Mouse (Mus musculus) kidney, embryonic 16.5 days (tissue): ENCODE results near the gene Wnt2. TPM values are rescaled to one million over a fixed set of nuclear protein-coding genes. Genes with fewer than 3 reads are reported as not detected.

Experiments
- ATAC-seq: fragments of 200-750 bp; cut with Nextera tagmentation; 2 replicates; pipeline ENCODE4 v1.8.0; 2017; ENCODE audit warnings: moderate TSS enrichment; ENCODE audit not compliant: low FRiP score, low TSS enrichment
- H3K27ac ChIP-seq: fragments of 300-500 bp; sonication (generic); 2 replicates; pipeline ENCODE4 v1.5.1; 2014; ENCODE audit warnings: low read length
- H3K27me3 ChIP-seq: fragments of 300-500 bp; sonication (generic); 2 replicates; pipeline ENCODE4 v1.6.1; 2014; ENCODE audit warnings: low read length, control low read depth, mixed read lengths; ENCODE audit not compliant: insufficient read depth
- H3K36me3 ChIP-seq: fragments of 300-500 bp; sonication (generic); 2 replicates; pipeline ENCODE4 v1.6.1; 2014; ENCODE audit warnings: low read length, control low read depth, mixed read lengths; ENCODE audit not compliant: insufficient read depth
- H3K4me1 ChIP-seq: fragments of 300-500 bp; sonication (generic); 2 replicates; pipeline ENCODE4 v1.6.1; 2014; ENCODE audit warnings: low read length, control low read depth, mixed read lengths; ENCODE audit not compliant: insufficient read depth
- H3K4me2 ChIP-seq: fragments of 300-500 bp; sonication (generic); replicated peaks from 2 replicates; pipeline ENCODE4 v1.6.1; 2014; ENCODE audit warnings: low read depth, low read length
- H3K4me3 ChIP-seq: fragments of 300-500 bp; sonication (generic); 2 replicates; pipeline ENCODE4 v1.5.1; 2014; ENCODE audit warnings: mild to moderate bottlenecking, low read length
- H3K9ac ChIP-seq: fragments of 300-500 bp; sonication (generic); replicated peaks from 2 replicates; pipeline ENCODE4 v1.6.1; 2014; ENCODE audit warnings: low read length
- H3K9me3 ChIP-seq: fragments of 300-500 bp; sonication (generic); 2 replicates; pipeline ENCODE4 v1.6.1; 2016; ENCODE audit warnings: low read length, control low read depth
- WGBS: fragments of 180-500 bp; shearing (Covaris S2); extraction: QIAGEN DNeasy Blood & Tissue Kit; methylation state at CpG from one replicate; pipeline ENCODE4 v1.1.7; 2014; 5-methylcytosine and 5-hydroxymethylcytosine counted together
- polyA plus RNA-seq: library from polyadenylated mRNA; unstranded; fragments of >200 nt; fragmentation: Nextera tagmentation; extraction: Ambion mirVana; gene quantifications from 2 replicates; pipeline ENCODE4 v1.2.1, GENCODE M21; 2015

Gene Wnt2
- polyA plus RNA-seq, 1 experiment from 2014 or later = 3.8 TPM

GRCm38 (mm10) chr6:17979361-17979760, 51.0 kb downstream of the Wnt2 start:
- H3K9me3 ChIP-seq = no peaks in the 10 kb centered on the region
- 81% methylated on average over 1 of the region's 1 CpGs for WGBS
- H3K27ac ChIP-seq = no peak overlapping the region
- H3K27me3 ChIP-seq = no peaks in the 10 kb centered on the region
- no peak for ATAC-seq
- H3K4me2 ChIP-seq = no peak overlapping the region
- no peak overlapping the region for H3K4me3 ChIP-seq
- H3K36me3 ChIP-seq = no peaks in the 10 kb centered on the region
- H3K4me1 ChIP-seq = no peaks in the 10 kb centered on the region
- no peak overlapping the region for H3K9ac ChIP-seq

GRCm38 (mm10) chr6:17978881-17979280, 51.5 kb downstream of the Wnt2 start:
- no peak for ATAC-seq
- WGBS = 80% methylated on average over 3 of the region's 3 CpGs

GRCm38 (mm10) chr6:17978324-17978723, 52.1 kb downstream of the Wnt2 start:
- no peak for ATAC-seq
- Histone ChIP-seq H3K27me3 (no peaks in the 10 kb centered on the region), H3K36me3 (no peaks in the 10 kb centered on the region), H3K4me1 (no peaks in the 10 kb centered on the region), H3K9ac (no peak overlapping the region), H3K4me3 (no peak overlapping the region), H3K27ac (no peak overlapping the region), H3K9me3 (no peaks in the 10 kb centered on the region), H3K4me2 (no peak overlapping the region)
- WGBS = 85% methylated on average over 5 of the region's 5 CpGs

More at GRCm38 (mm10) chr6:17978881-17979280, 51.5 kb downstream of the Wnt2 start:
- H3K27me3 ChIP-seq = no peaks in the 10 kb centered on the region
- no peak overlapping the region for H3K9ac ChIP-seq
- no peak overlapping the region for H3K4me3 ChIP-seq
- H3K9me3 ChIP-seq = no peaks in the 10 kb centered on the region
- H3K27ac ChIP-seq = no peak overlapping the region
- H3K36me3 ChIP-seq = no peaks in the 10 kb centered on the region
- H3K4me1 ChIP-seq = no peaks in the 10 kb centered on the region
- H3K4me2 ChIP-seq = no peak overlapping the region

GRCm38 (mm10) chr6:17977165-17977564, 53.2 kb downstream of the Wnt2 start:
- Histone ChIP-seq H3K27me3 (no peaks in the 10 kb centered on the region), H3K36me3 (no peaks in the 10 kb centered on the region), H3K4me2 (no peak overlapping the region), H3K9ac (no peak overlapping the region), H3K4me1 (no peaks in the 10 kb centered on the region), H3K4me3 (no peak overlapping the region), H3K9me3 (no peaks in the 10 kb centered on the region), H3K27ac (no peak overlapping the region)
- WGBS = 67% methylated on average over 1 of the region's 1 CpGs
- ATAC-seq = no peak

DNA sequence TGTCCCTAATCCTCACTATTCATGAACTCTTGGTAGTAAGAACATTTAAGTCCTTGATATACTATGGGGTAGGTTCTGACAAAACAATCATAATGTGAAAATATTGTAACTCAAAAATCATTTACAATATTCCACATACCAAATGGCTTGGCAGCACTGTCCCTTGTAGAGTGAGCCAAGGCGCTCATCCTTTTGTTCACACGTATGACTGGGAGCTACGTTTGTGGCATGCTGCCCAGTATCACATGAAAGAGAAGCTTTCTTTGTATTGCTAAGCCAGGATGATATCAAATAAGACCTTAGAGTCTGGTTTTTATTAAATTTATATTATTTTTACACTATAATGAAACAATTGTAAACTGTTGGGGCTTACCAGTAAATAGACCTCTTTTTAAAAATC, 56.0 kb downstream of the Wnt2 start:
- Histone ChIP-seq H3K36me3 (no peaks in the 10 kb centered on the region), H3K4me1 (no peaks in the 10 kb centered on the region), H3K27me3 (no peaks in the 10 kb centered on the region), H3K4me2 (no peak overlapping the region), H3K27ac (no peak overlapping the region), H3K4me3 (no peak overlapping the region), H3K9me3 (no peaks in the 10 kb centered on the region), H3K9ac (no peak overlapping the region)
- no peak for ATAC-seq
- WGBS = 83% methylated on average over 3 of the region's 3 CpGs

DNA sequence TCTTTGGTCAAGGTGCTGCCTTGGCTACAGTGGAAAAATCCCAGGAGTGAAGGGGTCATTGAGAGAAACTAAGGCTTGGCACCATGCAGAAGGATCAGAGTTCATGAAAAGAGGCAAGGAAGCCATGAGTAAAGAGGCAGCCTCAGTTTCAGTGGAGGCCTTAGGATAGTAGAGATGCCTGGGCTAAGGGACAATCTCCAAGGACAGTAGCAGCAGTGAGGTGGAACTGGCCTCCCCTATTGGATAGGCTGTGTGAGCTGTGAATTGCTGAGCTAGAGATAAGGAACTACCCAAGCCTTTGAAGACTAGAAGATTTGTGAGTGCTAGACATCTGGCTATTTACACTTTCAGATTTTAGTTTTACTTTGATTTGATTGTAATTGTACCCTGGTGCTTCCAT, 59.0 kb downstream of the Wnt2 start:
- Histone ChIP-seq H3K27me3 (no peaks in the 10 kb centered on the region), H3K4me2 (no peak overlapping the region), H3K36me3 (no peaks in the 10 kb centered on the region), H3K9me3 (no peaks in the 10 kb centered on the region), H3K27ac (no peak overlapping the region), H3K4me3 (no peak overlapping the region), H3K9ac (no peak overlapping the region), H3K4me1 (no peaks in the 10 kb centered on the region)
- ATAC-seq = peak; percentile 69; the same call in 1 of the 2 replicates

- Histone ChIP-seq H3K27me3 (no peaks in the 10 kb centered on the region), H3K9ac (no peak overlapping the region), H3K27ac (no peak overlapping the region), H3K36me3 (no peaks in the 10 kb centered on the region), H3K9me3 (no peaks in the 10 kb centered on the region), H3K4me3 (no peak overlapping the region), H3K4me1 (no peaks in the 10 kb centered on the region), H3K4me2 (no peak overlapping the region)
- no peak for ATAC-seq
- WGBS = 74% methylated on average over 1 of the region's 1 CpGs
Observed at GRCm38 (mm10) chr6:17969815-17970214, 60.6 kb downstream of the Wnt2 start.

- H3K4me1 ChIP-seq = no peaks in the 10 kb centered on the region
- H3K27me3 ChIP-seq = no peaks in the 10 kb centered on the region
- no peak overlapping the region for H3K27ac ChIP-seq
- no peak overlapping the region for H3K9ac ChIP-seq
- no peak overlapping the region for H3K4me3 ChIP-seq
- H3K9me3 ChIP-seq = no peaks in the 10 kb centered on the region
- WGBS = 64% methylated on average over 1 of the region's 1 CpGs
- no peak for ATAC-seq
- H3K4me2 ChIP-seq = no peak overlapping the region
- no peaks in the 10 kb centered on the region for H3K36me3 ChIP-seq
Observed at GRCm38 (mm10) chr6:17968467-17969144, 61.8 kb downstream of the Wnt2 start.

- no peak for ATAC-seq
- no peak overlapping the region for H3K27ac ChIP-seq
- no peak overlapping the region for H3K4me2 ChIP-seq
- H3K9me3 ChIP-seq = no peaks in the 10 kb centered on the region
- no peaks in the 10 kb centered on the region for H3K4me1 ChIP-seq
- 93% methylated on average over 3 of the region's 3 CpGs for WGBS
- H3K4me3 ChIP-seq = no peak overlapping the region
- no peak overlapping the region for H3K9ac ChIP-seq
- H3K27me3 ChIP-seq = no peaks in the 10 kb centered on the region
- no peaks in the 10 kb centered on the region for H3K36me3 ChIP-seq
Observed at GRCm38 (mm10) chr6:17963455-17963854, 66.9 kb downstream of the Wnt2 start.

DNA sequence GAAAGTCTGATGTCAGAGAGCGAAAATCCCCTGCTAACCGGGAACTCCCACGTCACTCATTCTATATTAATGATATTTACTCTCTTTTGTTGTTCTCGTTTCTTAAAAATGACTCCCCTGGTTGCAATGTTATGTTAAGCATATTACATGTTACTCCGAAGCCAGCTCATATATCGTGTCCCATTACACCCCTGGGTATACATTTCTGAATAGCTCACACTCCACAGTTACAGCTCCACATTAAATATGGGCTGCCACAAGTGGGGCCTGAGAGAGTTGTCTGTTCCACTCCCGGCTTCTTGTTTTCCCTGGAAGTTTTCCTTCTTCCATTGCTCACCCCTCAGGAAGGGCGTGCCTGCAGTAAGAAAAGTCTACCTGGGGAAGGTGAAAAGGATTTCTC, 78.6 kb downstream of the Wnt2 start:
- Histone ChIP-seq H3K9ac (no peak overlapping the region), H3K9me3 (no peaks in the 10 kb centered on the region), H3K27ac (no peak overlapping the region), H3K4me1 (no peaks in the 10 kb centered on the region), H3K27me3 (no peaks in the 10 kb centered on the region), H3K4me3 (no peak overlapping the region), H3K4me2 (no peak overlapping the region), H3K36me3 (no peaks in the 10 kb centered on the region)
- WGBS = 54% methylated on average over 8 of the region's 8 CpGs
- ATAC-seq = no peak
